Mouse (Mus musculus): ENCODE results near the gene Dscam.

Gene Dscam

DNA sequence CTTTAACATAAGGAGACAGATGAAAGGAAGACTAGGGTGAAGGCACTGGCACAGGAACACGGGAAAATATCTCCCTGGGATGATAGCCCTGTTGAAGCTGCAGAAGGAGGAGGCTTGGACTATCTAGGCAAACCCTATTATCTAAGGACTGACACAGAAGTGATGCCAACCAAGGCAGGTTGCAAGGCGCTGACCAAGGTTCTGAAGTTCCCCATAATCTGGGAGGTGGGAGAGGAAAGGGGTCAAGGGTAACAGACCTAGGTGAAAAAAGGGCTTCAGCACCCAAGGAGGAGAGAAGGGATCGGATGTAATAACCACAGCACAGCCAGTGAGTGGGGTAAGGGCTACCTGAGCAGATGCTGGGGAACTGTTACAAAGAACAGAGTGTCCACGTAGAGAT lies 458.6 kb downstream of the Dscam start:
- DNase-seq = no peak

DNA sequence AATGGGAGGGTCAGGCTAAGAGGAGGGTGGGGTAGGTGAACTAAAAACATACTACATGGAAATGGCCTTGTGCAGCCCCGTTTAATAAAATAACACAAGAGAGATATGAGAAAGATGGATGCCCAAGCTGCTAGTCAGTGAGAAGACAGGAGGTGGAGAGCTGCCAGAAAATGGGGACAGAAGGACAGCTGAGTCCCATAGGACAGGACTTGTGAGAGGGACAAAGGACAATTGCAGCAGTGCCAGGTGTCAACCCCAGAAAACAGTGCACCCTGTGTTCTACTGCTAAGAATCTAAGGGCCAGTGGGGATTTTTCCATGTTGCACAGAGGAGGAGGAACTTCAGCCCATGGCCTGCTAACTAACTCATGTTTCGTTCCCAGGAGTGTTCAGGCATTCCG lies 470.0 kb downstream of the Dscam start:
- no peak for DNase-seq

DNA sequence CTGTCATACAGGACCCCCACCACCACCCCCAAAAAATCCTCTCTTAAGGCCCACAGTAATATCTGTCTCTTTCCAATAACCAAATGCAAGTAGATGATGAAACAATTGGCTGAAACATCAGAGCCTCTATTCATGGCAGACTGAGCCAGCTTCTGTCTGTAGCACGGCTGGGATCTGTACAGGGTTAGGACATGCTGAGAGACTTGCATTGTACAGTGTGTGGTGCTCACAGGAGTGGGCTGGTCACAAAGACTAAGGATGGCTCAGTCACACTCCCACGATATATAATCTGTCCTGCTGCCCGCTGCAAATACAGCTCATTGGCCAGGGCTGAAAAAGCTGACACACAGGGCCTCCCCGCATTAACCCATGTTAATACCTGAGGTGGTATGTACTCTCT lies 474.7 kb downstream of the Dscam start:
- no peak for DNase-seq

DNA sequence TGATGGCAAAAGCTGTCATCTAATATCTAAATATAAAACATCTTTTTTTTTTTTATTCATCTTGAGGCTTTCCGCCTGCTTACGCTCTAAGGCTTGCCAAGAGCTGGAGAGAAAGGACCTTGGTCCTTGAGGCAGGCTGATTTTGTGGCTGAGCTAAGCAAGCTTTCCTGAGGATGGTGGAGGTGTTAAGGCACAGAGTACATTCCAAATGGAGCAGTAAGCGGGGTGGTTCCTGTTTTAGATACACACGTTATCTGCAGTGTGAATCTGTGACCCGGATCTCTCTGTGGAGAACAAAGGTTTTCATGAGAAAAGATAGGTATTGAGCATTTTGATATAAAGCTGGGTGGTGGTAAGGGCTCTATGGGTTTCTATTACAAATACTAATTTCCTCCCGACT lies 479.0 kb downstream of the Dscam start:
- no peak for DNase-seq

DNA sequence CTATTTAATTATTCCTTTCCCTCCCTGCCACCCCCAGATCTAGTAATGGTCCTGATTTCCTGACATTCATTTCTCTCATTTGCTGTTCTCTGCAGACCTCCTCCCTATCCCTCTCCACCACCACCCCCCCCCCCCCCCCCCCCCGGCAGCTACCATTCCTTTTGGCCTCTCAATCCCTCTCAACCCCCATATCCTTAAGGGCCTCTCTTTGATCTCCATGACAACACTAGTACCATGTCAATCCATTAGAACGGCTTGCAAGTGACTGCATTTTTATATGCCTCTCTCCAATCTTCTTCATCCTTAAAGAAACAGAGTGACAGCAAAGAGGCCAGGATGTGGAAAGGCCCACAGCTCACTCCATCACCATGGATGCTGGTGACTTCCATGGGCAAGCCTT lies 480.5 kb downstream of the Dscam start:
- DNase-seq = no peak

DNA sequence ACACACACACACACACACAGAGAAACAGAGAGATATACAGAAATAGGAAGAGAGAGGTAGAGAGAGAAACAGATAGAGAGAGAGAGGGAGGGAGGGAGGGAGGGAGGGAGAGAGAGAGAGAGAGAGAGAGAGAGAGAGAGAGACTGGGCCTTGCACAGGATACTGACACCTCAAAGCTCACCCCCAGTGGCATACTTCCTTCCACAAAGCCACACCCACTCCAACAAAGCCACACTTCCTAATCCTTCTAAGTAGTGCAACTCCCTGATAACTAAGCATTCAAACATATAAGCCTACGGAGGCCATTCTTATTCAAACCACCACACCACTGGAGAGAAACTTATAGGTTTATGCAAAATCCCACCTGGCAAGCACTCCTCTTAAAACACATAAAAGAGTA lies 481.1 kb downstream of the Dscam start:
- DNase-seq = no peak

- no peak for DNase-seq
These were observed 485.5 kb downstream of the Dscam start for GRCm38 (mm10) chr16:96685065-96685464.

DNA sequence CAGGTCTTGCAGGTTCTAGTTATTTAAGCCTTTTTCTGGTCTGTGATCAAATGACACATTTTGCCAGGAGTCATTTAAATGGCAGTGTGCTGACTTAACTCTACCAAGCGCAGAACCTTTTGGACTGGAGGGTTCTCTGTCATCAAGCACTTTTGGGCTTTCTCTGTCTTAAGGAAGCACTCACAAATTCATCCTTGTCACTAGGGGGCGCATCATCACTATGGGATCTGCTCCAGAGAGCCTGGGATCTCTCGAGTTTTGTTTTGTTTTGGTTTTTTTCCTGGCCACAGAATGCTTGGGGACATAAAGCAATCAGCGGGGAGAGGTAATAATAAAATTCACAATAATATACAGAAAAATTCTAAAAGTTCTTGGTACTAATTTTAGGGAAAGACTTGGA lies 486.0 kb downstream of the Dscam start:
- DNase-seq = peak in 1 of 2 experiments; percentile 81

- no peak for DNase-seq
These were observed 488.1 kb downstream of the Dscam start for GRCm38 (mm10) chr16:96682289-96682972.

DNA sequence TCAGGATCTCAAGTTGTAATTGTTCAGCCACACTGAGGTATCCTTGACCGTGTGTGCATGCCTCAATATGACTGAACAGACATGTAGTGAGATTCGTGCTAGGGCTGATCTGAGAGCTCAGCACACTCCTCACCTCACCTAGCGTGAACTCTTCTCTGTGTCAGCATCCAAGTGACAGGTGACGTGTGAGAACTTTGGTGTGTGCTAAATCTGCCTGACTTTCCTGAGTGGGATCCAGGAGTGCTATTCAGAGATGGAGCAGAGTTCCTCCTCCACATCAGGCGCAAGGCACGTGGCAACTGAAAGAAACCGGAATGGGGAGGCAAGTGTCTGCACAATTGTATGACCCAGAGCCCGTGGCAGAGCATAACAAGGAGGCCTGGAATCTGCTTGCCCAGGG lies 490.6 kb downstream of the Dscam start:
- DNase-seq = no peak

- no peak for DNase-seq
These were observed 493.1 kb downstream of the Dscam start for GRCm38 (mm10) chr16:96677471-96677870.

GRCm38 (mm10) chr16:96676663-96677062 lies 493.9 kb downstream of the Dscam start:
- DNase-seq = no peak

GRCm38 (mm10) chr16:96673191-96673847 lies 497.2 kb downstream of the Dscam start:
- no peak for DNase-seq

- peak in 1 of 2 experiments; percentile 8 for DNase-seq
These were observed 498.8 kb downstream of the Dscam start for GRCm38 (mm10) chr16:96671603-96672374.

DNA sequence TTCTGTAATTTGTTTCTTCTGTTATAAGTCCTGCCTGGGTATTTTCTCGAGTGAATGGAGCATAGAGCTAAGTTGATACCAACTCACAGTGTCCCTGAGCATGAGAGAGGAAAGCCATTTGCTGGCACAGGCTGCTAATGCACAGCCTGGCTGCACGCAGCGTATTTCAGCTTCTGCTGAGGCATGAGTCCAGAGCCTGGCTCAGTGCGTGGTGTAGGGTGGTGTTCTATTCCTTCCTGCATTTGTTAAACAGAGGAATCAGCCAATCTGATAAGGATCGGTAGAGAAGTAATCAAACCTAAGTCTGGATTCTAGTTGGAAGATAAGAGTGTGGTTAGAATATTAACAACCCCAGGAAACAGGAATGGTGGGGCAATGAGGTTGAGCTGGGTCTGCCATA lies 500.8 kb downstream of the Dscam start:
- DNase-seq = no peak

DNA sequence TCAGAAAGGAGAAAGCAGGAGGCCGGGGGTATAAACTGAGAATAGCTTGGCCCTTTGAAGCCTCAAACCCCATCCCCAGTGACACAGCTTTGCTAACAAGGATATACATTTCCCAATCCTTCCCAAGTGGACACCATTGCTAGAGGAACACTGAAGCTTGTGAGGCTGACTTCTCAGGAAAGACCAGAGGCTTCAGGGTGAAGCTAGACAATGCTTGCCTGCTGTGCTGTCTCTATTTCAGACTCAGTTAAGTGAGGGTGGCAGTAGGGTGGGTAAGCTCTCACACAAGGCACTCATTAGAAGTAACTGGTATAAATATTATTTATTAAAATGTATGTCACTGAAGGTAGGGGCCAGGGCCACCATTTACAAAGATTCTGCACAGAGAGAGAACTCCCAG lies 502.1 kb downstream of the Dscam start:
- DNase-seq = no peak

- no peak for DNase-seq
These were observed 509.5 kb downstream of the Dscam start for GRCm38 (mm10) chr16:96661073-96661472.

- no peak for DNase-seq
These were observed 511.3 kb downstream of the Dscam start for GRCm38 (mm10) chr16:96659275-96659674.

- DNase-seq = no peak
These were observed 515.0 kb downstream of the Dscam start for GRCm38 (mm10) chr16:96655548-96655947.

- no peak for DNase-seq
These were observed 516.5 kb downstream of the Dscam start for GRCm38 (mm10) chr16:96654054-96654453.

DNA sequence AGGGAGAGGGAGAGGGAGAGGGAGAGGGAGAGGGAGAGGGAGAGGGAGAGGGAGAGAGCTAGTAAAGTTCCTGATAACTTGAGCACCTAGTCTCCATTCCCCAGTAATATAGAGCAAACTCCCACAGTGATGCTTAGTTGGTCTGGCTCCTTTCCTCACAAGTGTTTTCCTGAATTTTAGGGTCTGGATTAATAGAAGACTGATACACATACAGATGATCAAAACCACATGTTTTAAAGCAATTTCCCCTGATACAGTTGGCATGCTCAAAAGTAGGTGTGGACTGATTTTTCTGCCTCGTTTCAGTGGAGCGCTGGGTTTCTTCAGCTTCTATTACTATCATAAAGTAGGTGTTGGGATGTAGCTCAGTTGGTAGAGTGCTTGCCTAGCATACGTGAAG lies 519.1 kb downstream of the Dscam start:
- DNase-seq = no peak

- no peak for DNase-seq
These were observed 530.5 kb downstream of the Dscam start for GRCm38 (mm10) chr16:96640101-96640500.

- DNase-seq = no peak
These were observed 534.6 kb downstream of the Dscam start for GRCm38 (mm10) chr16:96635916-96636315.

GRCm38 (mm10) chr16:96634791-96635143 lies 535.8 kb downstream of the Dscam start:
- no peak for DNase-seq
